Mouse (Mus musculus): ENCODE measurements around the gene Zfp106. TPM values are rescaled to one million over a fixed set of nuclear protein-coding genes. Genes with fewer than 3 reads are reported as not detected.

Zfp106 gene
- polyA plus RNA-seq, 1 experiment, result 24.3 TPM

DNA sequence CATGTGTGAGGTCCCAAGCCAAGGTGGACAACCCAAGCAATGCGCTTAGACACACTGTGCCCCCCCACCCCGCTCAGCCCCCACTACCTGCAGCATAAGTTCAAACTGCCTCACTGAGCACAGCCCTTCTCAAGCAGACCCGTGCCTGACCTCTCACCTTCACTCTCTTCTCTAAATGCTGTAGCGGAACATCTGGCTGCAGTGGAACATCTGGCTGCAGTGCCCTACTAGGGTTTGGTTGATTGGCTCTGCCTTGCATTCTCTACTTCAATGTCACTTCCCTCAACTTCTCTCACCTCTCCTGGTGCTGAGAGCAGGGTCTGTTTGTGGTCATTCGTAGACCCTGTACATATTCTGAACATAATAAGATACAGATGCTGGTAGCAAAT, 98.3 kb downstream of the Zfp106 start:
- Histone ChIP-seq H3K27me3 (ENCODE audit: control insufficient read depth, insufficient read depth, low read length) (no peaks in the 10 kb centered on the region), H3K27ac (ENCODE audit: insufficient read depth, low read length) (no peak overlapping the region), H3K4me1 (ENCODE audit: control insufficient read depth, insufficient read depth, insufficient read length) (no peaks in the 10 kb centered on the region), H3K4me3 (ENCODE audit: extremely low read depth, insufficient read depth, insufficient read length) (no peak overlapping the region), H3K36me3 (ENCODE audit: control insufficient read depth, insufficient read depth, low read length) (peaks cover 5% of the 10 kb centered on the region; the same call in 1 of the 2 replicates)
- 90% methylated on average over 5 of the region's 5 CpGs for WGBS
- no peak for DNase-seq (ENCODE audit: low read depth in 1 of 2, low spot score in 2 of 2)
- no peak for TF ChIP-seq CTCF (IDR thresholded peaks at IDR 0.05; ENCODE audit: extremely low read depth, insufficient read depth, insufficient read length, insufficient replicate concordance)

- no peaks in the 10 kb centered on the region for H3K4me1 ChIP-seq (ENCODE audit: control insufficient read depth, insufficient read depth, insufficient read length)
- no peak overlapping the region for H3K27ac ChIP-seq (ENCODE audit: insufficient read depth, low read length)
- 92% methylated on average over 2 of the region's 2 CpGs for WGBS
- no peak for DNase-seq (ENCODE audit: low read depth in 1 of 2, low spot score in 2 of 2)
- H3K27me3 ChIP-seq (ENCODE audit: control insufficient read depth, insufficient read depth, low read length), result no peaks in the 10 kb centered on the region
- peaks cover 9% of the 10 kb centered on the region for H3K36me3 ChIP-seq (ENCODE audit: control insufficient read depth, insufficient read depth, low read length)
- no peak overlapping the region for H3K4me3 ChIP-seq (ENCODE audit: extremely low read depth, insufficient read depth, insufficient read length)
- TF ChIP-seq CTCF (IDR thresholded peaks at IDR 0.05; ENCODE audit: extremely low read depth, insufficient read depth, insufficient read length, insufficient replicate concordance) (no peak), POLR2A (IDR thresholded peaks at IDR 0.05; ENCODE audit: low read depth, low read length) (no peak)
Measured at GRCm38 (mm10) chr2:120464732-120465396, 98.8 kb downstream of the Zfp106 start.

- Histone ChIP-seq H3K4me1 (ENCODE audit: control insufficient read depth, insufficient read depth, insufficient read length) (no peaks in the 10 kb centered on the region), H3K27me3 (ENCODE audit: control insufficient read depth, insufficient read depth, low read length) (no peaks in the 10 kb centered on the region), H3K36me3 (ENCODE audit: control insufficient read depth, insufficient read depth, low read length) (peaks cover 10% of the 10 kb centered on the region), H3K27ac (ENCODE audit: insufficient read depth, low read length) (no peak overlapping the region), H3K4me3 (ENCODE audit: extremely low read depth, insufficient read depth, insufficient read length) (no peak overlapping the region)
- WGBS, result 82% methylated on average over 8 of the region's 8 CpGs
- DNase-seq (ENCODE audit: low read depth in 1 of 2, low spot score in 2 of 2), result no peak
- TF ChIP-seq POLR2A (IDR thresholded peaks at IDR 0.05; ENCODE audit: low read depth, low read length) (no peak), CTCF (IDR thresholded peaks at IDR 0.05; ENCODE audit: extremely low read depth, insufficient read depth, insufficient read length, insufficient replicate concordance) (no peak)
Measured at GRCm38 (mm10) chr2:120464091-120464490, 99.6 kb downstream of the Zfp106 start.

GRCm38 (mm10) chr2:120463328-120463727, 100.3 kb downstream of the Zfp106 start:
- Histone ChIP-seq H3K4me1 (ENCODE audit: control insufficient read depth, insufficient read depth, insufficient read length) (no peaks in the 10 kb centered on the region), H3K27me3 (ENCODE audit: control insufficient read depth, insufficient read depth, low read length) (no peaks in the 10 kb centered on the region), H3K27ac (ENCODE audit: insufficient read depth, low read length) (no peak overlapping the region), H3K36me3 (ENCODE audit: control insufficient read depth, insufficient read depth, low read length) (peaks cover 10% of the 10 kb centered on the region), H3K4me3 (ENCODE audit: extremely low read depth, insufficient read depth, insufficient read length) (no peak overlapping the region)
- 48% methylated on average over 7 of the region's 7 CpGs for WGBS
- TF ChIP-seq CTCF (IDR thresholded peaks at IDR 0.05; ENCODE audit: extremely low read depth, insufficient read depth, insufficient read length, insufficient replicate concordance), result no peak
- TF ChIP-seq POLR2A (IDR thresholded peaks at IDR 0.05; ENCODE audit: low read depth, low read length), result no peak
- DNase-seq (ENCODE audit: low read depth in 1 of 2, low spot score in 2 of 2), result no peak

DNA sequence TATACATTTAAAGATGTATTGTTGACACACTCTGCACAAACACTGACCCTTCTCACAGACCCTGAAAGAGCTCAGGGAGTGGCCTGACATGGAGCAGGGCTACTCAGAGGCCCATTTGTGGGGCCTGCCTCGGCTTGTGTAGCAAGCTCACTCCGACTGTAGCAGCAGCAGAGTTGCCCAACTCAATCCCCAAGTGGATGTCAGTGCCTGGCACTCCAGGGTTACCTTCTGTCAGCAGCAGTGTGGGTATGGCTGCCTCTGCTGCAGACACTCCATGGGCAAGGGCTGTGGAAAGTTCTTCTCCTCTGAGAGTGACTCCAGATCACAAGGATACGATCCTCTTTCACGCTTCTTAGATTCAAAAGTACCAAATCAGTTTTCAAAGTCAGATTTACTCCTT, 103.4 kb downstream of the Zfp106 start:
- H3K36me3 ChIP-seq (ENCODE audit: control insufficient read depth, insufficient read depth, low read length), result peaks cover 13% of the 10 kb centered on the region
- DNase-seq (ENCODE audit: low read depth in 1 of 2, low spot score in 2 of 2), result no peak
- H3K27ac ChIP-seq (ENCODE audit: insufficient read depth, low read length), result no peak overlapping the region
- no peak overlapping the region for H3K4me3 ChIP-seq (ENCODE audit: extremely low read depth, insufficient read depth, insufficient read length)
- H3K27me3 ChIP-seq (ENCODE audit: control insufficient read depth, insufficient read depth, low read length), result no peaks in the 10 kb centered on the region
- WGBS, result 94% methylated on average over 4 of the region's 4 CpGs
- TF ChIP-seq CTCF (IDR thresholded peaks at IDR 0.05; ENCODE audit: extremely low read depth, insufficient read depth, insufficient read length, insufficient replicate concordance) (no peak), POLR2A (IDR thresholded peaks at IDR 0.05; ENCODE audit: low read depth, low read length) (no peak)
- H3K4me1 ChIP-seq (ENCODE audit: control insufficient read depth, insufficient read depth, insufficient read length), result no peaks in the 10 kb centered on the region

Other genes starting within 250 kb of the Zfp106 start
- 0.49 and 1.1 TPM in 2 replicates for gene Pla2g4f, start 249.7 kb downstream of the Zfp106 start, polyA plus RNA-seq (2012; rRNA removed)
- 16.9 and 19.7 TPM in 2 replicates for gene Vps39, start 210.7 kb downstream of the Zfp106 start, polyA plus RNA-seq (2012; rRNA removed)
- gene Ganc, start 159.9 kb downstream of the Zfp106 start, polyA plus RNA-seq (2012; rRNA removed), result 9.6 and 12.8 TPM in 2 replicates
- 6.0 and 7.1 TPM in 2 replicates for gene Tmem87a, start 159.7 kb downstream of the Zfp106 start, polyA plus RNA-seq (2012; rRNA removed)
- gene Capn3, start 107.8 kb downstream of the Zfp106 start, polyA plus RNA-seq (2012; rRNA removed), result 2.0 and 3.1 TPM in 2 replicates
- 3.9 and 4.0 TPM in 2 replicates for gene Snap23, start 3.8 kb upstream of the Zfp106 start, polyA plus RNA-seq (2012; rRNA removed)
- 0.99 and 1.1 TPM in 2 replicates for gene Haus2, start 45.5 kb upstream of the Zfp106 start, polyA plus RNA-seq (2012; rRNA removed)
- 3.5 and 4.6 TPM in 2 replicates for gene Lrrc57, start 45.7 kb upstream of the Zfp106 start, polyA plus RNA-seq (2012; rRNA removed)
- 3.7 and 4.4 TPM in 2 replicates for gene Stard9, start 65.3 kb upstream of the Zfp106 start, polyA plus RNA-seq (2012; rRNA removed)

All from spleen, adult 2 months (tissue).